Mouse (Mus musculus): Measurements from ENCODE around the gene Map7. TPM values are rescaled to one million over a fixed set of nuclear protein-coding genes. Genes with fewer than 3 reads are reported as not detected.

Gene Map7
- polyA plus RNA-seq, 1 experiment from 2014 or later = 7.4 TPM

DNA sequence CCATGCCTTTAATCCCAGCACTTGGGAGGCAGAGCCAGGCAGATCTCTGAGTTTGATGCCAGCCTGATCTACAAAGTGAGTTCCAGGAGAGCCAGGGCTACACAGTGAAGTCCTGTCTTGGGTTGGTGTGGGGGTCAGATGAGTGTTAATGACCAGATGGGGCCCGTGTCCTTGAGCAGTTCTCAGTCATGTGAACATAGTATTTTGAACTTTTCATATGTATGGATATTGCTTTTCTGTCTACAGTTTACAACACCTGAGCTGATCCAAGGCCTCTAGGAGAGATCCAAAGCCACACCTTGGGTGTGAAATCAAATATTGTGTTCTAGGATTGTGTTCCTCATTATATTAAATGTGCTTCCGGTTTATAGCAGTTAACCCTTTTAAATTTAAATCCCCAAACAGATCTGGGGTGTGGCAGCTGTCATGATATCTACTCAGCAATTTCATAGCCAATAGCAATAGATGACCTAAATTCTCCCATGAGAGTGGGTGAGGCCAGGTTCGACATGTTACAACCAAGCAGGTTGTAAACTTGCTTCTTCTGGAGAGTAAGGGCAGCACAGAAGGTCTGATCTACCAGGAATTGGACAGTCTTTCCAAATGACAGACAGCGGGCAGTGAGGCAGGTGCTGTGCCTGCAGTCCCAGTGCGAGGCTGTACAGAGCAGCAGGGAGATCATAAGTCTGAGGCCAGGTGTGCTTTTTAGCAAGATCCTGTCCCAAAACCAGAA lies 61.5 kb downstream of the Map7 start:
- no peaks in the 10 kb centered on the region for H3K9me3 ChIP-seq (replicated peaks)
- H3K9ac ChIP-seq = no peak overlapping the region
- H3K27me3 ChIP-seq (replicated peaks) = no peaks in the 10 kb centered on the region
- H3K36me3 ChIP-seq = no peaks in the 10 kb centered on the region
- WGBS = 84% methylated on average over 5 of the region's 5 CpGs
- H3K27ac ChIP-seq (ENCODE audit: poor library complexity, severe bottlenecking) = no peak overlapping the region
- H3K4me2 ChIP-seq = no peak overlapping the region
- ATAC-seq (ENCODE audit: insufficient number of reproducible peaks, low FRiP score) = no peak
- H3K4me3 ChIP-seq = no peak overlapping the region
- 0 out of 2 replicates have a peak, but pooled peaks cover 6% of the 10 kb centered on the region for H3K4me1 ChIP-seq (replicated peaks)

DNA sequence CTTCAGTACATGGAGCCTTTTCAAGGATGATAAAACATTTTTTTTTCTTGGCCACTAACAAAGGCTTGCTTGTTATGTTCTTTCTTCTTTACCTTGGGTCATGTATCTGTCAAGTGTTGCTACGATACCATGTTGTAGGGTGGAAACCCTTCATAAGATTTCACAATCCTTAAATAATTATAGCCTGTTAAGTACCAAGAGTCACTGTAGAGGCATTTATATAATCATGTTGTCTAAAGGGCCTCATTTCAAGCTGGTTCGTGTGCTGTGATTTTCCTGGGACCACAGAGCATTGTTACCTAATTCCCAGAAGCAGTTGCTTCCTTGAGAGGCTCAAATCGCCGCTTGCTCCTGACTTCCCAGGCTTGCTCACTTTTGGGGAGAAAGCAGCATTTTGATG lies 66.1 kb downstream of the Map7 start:
- no peak overlapping the region for H3K4me2 ChIP-seq
- 80% methylated on average over 4 of the region's 4 CpGs for WGBS
- H3K27ac ChIP-seq (ENCODE audit: poor library complexity, severe bottlenecking) = no peak overlapping the region
- H3K4me1 ChIP-seq (replicated peaks) = peaks cover 13% of the 10 kb centered on the region
- ATAC-seq (ENCODE audit: insufficient number of reproducible peaks, low FRiP score) = no peak
- no peak overlapping the region for H3K4me3 ChIP-seq
- H3K27me3 ChIP-seq (replicated peaks) = no peaks in the 10 kb centered on the region
- H3K9ac ChIP-seq = no peak overlapping the region
- H3K36me3 ChIP-seq = no peaks in the 10 kb centered on the region
- H3K9me3 ChIP-seq (replicated peaks) = no peaks in the 10 kb centered on the region

DNA sequence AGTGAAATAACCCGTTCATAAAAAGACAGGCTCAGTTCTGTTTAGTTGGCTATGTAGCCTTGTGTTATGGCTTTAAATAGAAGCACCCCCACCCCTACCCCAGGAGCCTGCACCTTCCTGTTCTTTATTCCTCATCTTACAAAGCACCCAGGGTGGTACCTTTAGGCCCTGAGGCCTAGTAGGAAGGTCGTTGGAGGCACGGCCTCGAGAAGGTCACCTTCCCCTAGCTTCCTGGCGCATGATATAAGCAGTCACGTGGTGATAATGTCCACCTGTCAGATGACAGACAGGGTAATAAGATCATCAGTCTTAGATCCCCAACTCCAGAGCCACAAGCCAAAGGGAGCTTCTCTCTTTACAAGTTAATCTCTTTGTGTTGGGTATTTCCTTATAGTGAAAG lies 68.7 kb downstream of the Map7 start:
- Histone ChIP-seq H3K27me3 (replicated peaks) (no peaks in the 10 kb centered on the region), H3K36me3 (no peaks in the 10 kb centered on the region), H3K4me2 (no peak overlapping the region), H3K27ac (ENCODE audit: poor library complexity, severe bottlenecking) (no peak overlapping the region), H3K4me1 (replicated peaks) (peaks cover 25% of the 10 kb centered on the region), H3K9me3 (replicated peaks) (no peaks in the 10 kb centered on the region), H3K4me3 (no peak overlapping the region), H3K9ac (no peak overlapping the region)
- no peak for ATAC-seq (ENCODE audit: insufficient number of reproducible peaks, low FRiP score)
- 64% methylated on average over 6 of the region's 6 CpGs for WGBS

DNA sequence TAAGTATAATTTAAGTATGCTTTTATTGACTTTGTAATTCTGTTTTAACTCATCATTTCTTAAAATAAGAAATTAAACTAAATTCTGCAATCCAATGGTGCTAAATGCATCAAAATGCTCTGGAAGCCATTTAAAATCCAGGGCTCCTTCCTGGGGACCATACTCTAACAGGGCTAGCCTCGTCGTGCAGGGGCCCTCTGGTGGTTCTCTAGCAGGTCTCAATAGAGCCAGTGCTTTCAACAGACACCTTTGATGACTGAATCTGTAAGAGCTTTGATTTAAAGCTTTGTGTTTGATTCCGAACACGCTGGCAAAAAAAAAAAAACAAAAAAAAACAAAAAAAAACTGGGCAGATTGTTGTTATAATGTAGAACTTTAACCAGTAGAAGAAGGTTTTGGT lies 70.6 kb downstream of the Map7 start:
- H3K4me3 ChIP-seq = no peak overlapping the region
- H3K36me3 ChIP-seq = no peaks in the 10 kb centered on the region
- H3K9ac ChIP-seq = no peak overlapping the region
- H3K9me3 ChIP-seq (replicated peaks) = no peaks in the 10 kb centered on the region
- no peak overlapping the region for H3K4me2 ChIP-seq
- no peaks in the 10 kb centered on the region for H3K27me3 ChIP-seq (replicated peaks)
- no peak overlapping the region for H3K27ac ChIP-seq (ENCODE audit: poor library complexity, severe bottlenecking)
- H3K4me1 ChIP-seq (replicated peaks) = peaks cover 25% of the 10 kb centered on the region
- WGBS = 71% methylated on average over 4 of the region's 4 CpGs
- no peak for ATAC-seq (ENCODE audit: insufficient number of reproducible peaks, low FRiP score)

DNA sequence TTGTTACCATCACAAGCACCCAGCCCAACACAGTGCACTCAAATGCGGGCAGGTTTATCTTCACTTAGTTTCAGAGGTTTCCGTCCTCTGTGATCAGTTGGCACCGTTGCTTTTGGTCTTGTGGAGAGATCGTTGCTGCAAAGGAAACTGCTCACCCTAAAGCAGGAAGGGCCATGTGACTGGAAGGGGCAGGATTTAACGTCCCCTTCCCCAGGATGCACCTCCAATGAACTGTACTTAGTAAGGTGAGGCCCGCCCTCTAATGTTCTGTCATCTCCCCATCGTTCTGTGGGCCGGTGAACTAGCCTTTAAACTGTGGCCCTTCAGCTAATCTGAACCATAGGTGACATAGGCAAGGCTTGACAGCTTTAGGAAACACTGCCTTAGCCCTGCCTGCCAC lies 71.3 kb downstream of the Map7 start:
- 53% methylated on average over 8 of the region's 8 CpGs for WGBS
- Histone ChIP-seq H3K27ac (ENCODE audit: poor library complexity, severe bottlenecking) (no peak overlapping the region; the same call in 1 of the 2 replicates), H3K4me3 (no peak overlapping the region), H3K4me1 (replicated peaks) (peaks cover 25% of the 10 kb centered on the region), H3K9me3 (replicated peaks) (no peaks in the 10 kb centered on the region), H3K4me2 (no peak overlapping the region), H3K9ac (no peak overlapping the region), H3K36me3 (no peaks in the 10 kb centered on the region), H3K27me3 (replicated peaks) (no peaks in the 10 kb centered on the region)
- no peak for ATAC-seq (ENCODE audit: insufficient number of reproducible peaks, low FRiP score)

DNA sequence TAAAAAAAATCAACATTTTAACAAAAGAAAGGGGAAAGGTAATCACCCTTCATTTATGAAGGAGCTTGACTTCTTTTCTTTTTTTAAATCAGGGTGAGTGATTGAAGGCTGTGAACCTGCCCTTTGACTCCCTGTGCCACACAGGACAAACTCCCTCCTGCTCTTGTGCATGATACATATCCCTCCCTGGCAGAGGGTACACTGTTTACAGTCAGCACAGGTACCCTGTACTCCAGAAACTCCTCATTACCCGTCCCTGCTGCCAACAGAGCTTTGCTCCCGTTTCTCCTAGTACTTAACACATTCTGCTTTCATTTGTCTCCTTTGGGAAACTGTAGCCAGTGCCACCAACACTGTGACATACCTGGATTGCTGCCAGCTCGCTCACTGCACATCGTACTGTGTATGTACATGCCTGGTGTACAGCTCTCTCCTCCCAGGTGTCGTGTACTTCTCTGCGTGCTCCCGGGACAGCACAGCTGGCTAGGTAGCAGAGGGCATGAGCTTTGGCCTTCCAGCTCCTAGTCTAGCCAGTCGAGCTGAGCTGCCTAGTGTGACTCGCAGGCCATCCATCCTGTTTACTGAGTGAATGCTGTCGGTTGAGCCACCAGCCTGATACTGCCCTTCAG lies 72.3 kb downstream of the Map7 start:
- Histone ChIP-seq H3K27me3 (replicated peaks) (no peaks in the 10 kb centered on the region), H3K4me1 (replicated peaks) (peaks cover 27% of the 10 kb centered on the region), H3K4me2 (no peak overlapping the region), H3K36me3 (no peaks in the 10 kb centered on the region), H3K9me3 (replicated peaks) (no peaks in the 10 kb centered on the region), H3K27ac (ENCODE audit: poor library complexity, severe bottlenecking) (0 out of 2 replicates have a peak overlapping the region, but pooled peaks have one; percentile 18), H3K4me3 (no peak overlapping the region), H3K9ac (no peak overlapping the region; the same call in 1 of the 2 replicates)
- WGBS = 58% methylated on average over 10 of the region's 10 CpGs
- ATAC-seq (ENCODE audit: insufficient number of reproducible peaks, low FRiP score) = peak; percentile 36; the same call in 1 of the 2 replicates

DNA sequence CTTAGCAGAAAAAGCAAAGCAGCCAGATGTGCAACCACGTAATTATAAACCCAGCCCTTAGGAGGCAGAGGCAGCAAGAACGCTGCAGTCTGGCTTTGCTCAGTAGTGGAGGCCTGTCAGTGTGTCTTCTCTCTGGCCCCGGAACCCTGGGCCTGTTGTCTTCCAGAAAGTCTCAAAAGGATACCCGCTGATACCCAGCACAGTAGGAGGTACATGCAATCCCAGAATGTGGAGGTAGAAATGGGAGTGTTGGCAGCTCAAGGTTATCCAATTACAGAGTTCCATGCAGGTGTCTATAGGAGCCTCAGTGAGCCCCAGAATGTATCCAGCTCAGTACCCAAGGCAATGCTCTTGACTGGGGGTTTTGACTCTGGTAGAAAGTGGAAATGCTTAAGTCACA lies 73.7 kb downstream of the Map7 start:
- Histone ChIP-seq H3K4me1 (replicated peaks) (peaks cover 31% of the 10 kb centered on the region), H3K27me3 (replicated peaks) (no peaks in the 10 kb centered on the region), H3K4me3 (no peak overlapping the region), H3K4me2 (no peak overlapping the region), H3K9ac (no peak overlapping the region), H3K36me3 (no peaks in the 10 kb centered on the region), H3K27ac (ENCODE audit: poor library complexity, severe bottlenecking) (no peak overlapping the region), H3K9me3 (replicated peaks) (no peaks in the 10 kb centered on the region)
- 82% methylated on average over 4 of the region's 4 CpGs for WGBS
- ATAC-seq (ENCODE audit: insufficient number of reproducible peaks, low FRiP score) = no peak

DNA sequence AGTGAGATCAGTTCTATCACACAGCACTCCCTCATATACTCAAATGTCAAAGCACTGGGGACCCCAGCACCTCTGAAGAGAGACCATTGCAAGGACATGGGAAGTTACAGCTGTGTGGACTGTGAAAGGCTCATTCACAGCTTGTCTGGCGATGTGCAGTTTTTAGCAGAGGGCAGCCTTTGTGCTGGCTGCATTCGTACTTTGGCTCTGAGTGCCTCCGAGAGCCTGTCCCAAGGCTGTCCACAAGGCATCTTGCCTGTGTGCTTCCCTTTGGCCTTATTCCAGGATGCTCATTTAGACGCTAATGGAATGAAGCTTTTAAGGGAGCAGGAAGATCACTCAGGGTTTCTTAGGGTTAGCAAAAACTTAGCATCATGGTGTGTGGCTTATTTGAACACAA lies 78.5 kb downstream of the Map7 start:
- Histone ChIP-seq H3K9ac (no peak overlapping the region), H3K4me1 (replicated peaks) (peaks cover 17% of the 10 kb centered on the region), H3K36me3 (no peaks in the 10 kb centered on the region), H3K4me2 (no peak overlapping the region), H3K9me3 (replicated peaks) (no peaks in the 10 kb centered on the region), H3K27me3 (replicated peaks) (no peaks in the 10 kb centered on the region), H3K4me3 (no peak overlapping the region), H3K27ac (ENCODE audit: poor library complexity, severe bottlenecking) (no peak overlapping the region)
- ATAC-seq (ENCODE audit: insufficient number of reproducible peaks, low FRiP score) = no peak
- WGBS = 43% methylated on average over 4 of the region's 4 CpGs

DNA sequence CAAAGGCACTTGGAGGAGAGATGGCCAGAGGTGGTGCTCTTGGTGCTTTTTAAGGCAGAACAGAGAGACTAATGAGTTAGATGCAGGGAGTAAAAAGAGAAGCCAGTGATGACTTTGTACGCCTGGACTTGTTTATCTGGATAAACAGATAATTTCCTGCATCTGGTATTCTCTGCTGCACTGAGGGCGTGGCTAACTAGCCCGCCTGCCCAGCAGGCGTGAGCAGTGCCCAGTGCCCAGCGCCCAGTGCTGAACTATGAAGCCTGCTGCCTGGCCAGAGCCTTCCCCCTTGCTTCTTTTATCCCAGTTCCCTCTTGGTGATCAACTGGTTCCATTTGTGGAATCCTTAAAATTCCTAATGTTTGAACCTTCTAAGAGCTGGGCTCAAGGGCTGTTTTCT lies 81.8 kb downstream of the Map7 start:
- no peak for ATAC-seq (ENCODE audit: insufficient number of reproducible peaks, low FRiP score)

DNA sequence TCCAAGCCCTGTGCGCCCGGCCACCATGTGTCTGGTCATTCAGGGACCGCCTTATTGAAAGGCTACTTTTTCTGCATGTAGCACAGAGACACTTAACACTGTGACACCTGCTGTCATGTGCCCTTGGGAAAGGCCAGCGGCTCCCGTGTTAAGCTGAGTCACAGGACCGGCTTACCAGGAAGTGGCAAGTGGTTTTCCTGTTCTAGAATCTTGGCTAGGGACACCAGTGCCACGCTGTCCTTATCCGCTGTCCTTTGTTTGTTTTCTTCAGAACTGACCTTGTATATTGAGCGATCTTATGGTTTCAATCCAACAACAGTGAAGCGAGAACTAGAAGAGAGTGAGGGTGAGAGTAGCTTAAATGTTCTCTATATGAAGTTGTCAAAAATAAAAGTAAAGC lies 85.2 kb downstream of the Map7 start:
- no peak overlapping the region for H3K27ac ChIP-seq (ENCODE audit: poor library complexity, severe bottlenecking)
- ATAC-seq (ENCODE audit: insufficient number of reproducible peaks, low FRiP score) = no peak
- H3K9ac ChIP-seq = no peak overlapping the region
- no peaks in the 10 kb centered on the region; the same call in 1 of the 2 replicates for H3K9me3 ChIP-seq (replicated peaks)
- H3K4me3 ChIP-seq = no peak overlapping the region
- WGBS = 81% methylated on average over 10 of the region's 10 CpGs
- H3K36me3 ChIP-seq = no peaks in the 10 kb centered on the region
- no peak overlapping the region for H3K4me2 ChIP-seq
- no peaks in the 10 kb centered on the region for H3K27me3 ChIP-seq (replicated peaks)
- peaks cover 10% of the 10 kb centered on the region for H3K4me1 ChIP-seq (replicated peaks)

More for the DNA sequence above, 81.8 kb downstream of the Map7 start:
- Histone ChIP-seq H3K4me1 (replicated peaks) (peaks cover 21% of the 10 kb centered on the region), H3K4me3 (no peak overlapping the region), H3K27ac (ENCODE audit: poor library complexity, severe bottlenecking) (no peak overlapping the region), H3K9ac (no peak overlapping the region), H3K27me3 (replicated peaks) (no peaks in the 10 kb centered on the region), H3K36me3 (no peaks in the 10 kb centered on the region), H3K4me2 (no peak overlapping the region), H3K9me3 (replicated peaks) (no peaks in the 10 kb centered on the region)
- 85% methylated on average over 5 of the region's 5 CpGs for WGBS

DNA sequence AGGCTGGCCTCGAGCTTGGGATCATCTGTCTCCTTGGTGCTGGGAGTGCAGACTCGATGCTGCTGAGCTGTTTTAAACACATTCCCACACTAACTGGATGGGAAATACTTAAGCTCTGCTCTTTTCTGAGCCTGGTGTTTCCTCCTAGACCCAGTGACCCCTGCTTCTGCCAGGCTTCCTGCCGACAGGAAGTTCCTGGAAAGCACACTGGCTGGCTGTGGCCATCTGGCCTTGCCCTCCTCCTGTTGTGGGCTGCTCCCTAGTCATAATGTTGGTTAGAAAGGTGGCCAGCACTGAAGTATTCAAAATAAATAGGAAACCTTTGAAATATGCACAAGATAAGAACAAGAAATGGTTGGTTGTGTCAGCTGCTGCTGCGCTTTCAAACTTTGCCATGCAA lies 86.2 kb downstream of the Map7 start:
- Histone ChIP-seq H3K36me3 (no peaks in the 10 kb centered on the region), H3K27me3 (replicated peaks) (no peaks in the 10 kb centered on the region), H3K27ac (ENCODE audit: poor library complexity, severe bottlenecking) (no peak overlapping the region), H3K4me2 (no peak overlapping the region), H3K4me1 (replicated peaks) (peaks cover 13% of the 10 kb centered on the region), H3K4me3 (no peak overlapping the region), H3K9ac (no peak overlapping the region), H3K9me3 (replicated peaks) (no peaks in the 10 kb centered on the region; the same call in 1 of the 2 replicates)
- 47% methylated on average over 4 of the region's 4 CpGs for whole genome bisulfite sequencing
- no peak for ATAC-seq (ENCODE audit: insufficient number of reproducible peaks, low FRiP score)

Measured in heart, embryonic 12.5 days (tissue).